Mouse (Mus musculus) heart, embryonic 16.5 days (tissue): Measurements from ENCODE around the gene Cadps2. TPM values are rescaled to one million over a fixed set of nuclear protein-coding genes. Genes with fewer than 3 reads are reported as not detected.
A peak's percentile ranks its signal among the peaks of the same experiment; 100 is the strongest.

ENCODE experiments used
- ATAC-seq: fragments of 200-750 bp; cut with Nextera tagmentation; replicated peaks from 2 replicates; pipeline ENCODE4 v1.8.0; 2017; ENCODE audit warnings: moderate number of reproducible peaks; ENCODE audit not compliant: insufficient read depth, low FRiP score; ENCODE audit errors: extremely low read depth
- H3K27ac ChIP-seq: fragments of 300-500 bp; sonication (generic); 2 replicates; pipeline ENCODE4 v1.5.1; 2014; ENCODE audit warnings: mild to moderate bottlenecking, low read length, control low read depth, moderate library complexity
- H3K27me3 ChIP-seq: fragments of 300-500 bp; sonication (generic); 2 replicates; pipeline ENCODE4 v1.6.1; 2014; ENCODE audit warnings: low read length, mixed read lengths; ENCODE audit not compliant: control insufficient read depth, insufficient read depth
- H3K36me3 ChIP-seq: fragments of 300-500 bp; sonication (generic); 2 replicates; pipeline ENCODE4 v1.6.1; 2014; ENCODE audit not compliant: control insufficient read depth, insufficient read depth
- H3K4me1 ChIP-seq: fragments of 300-500 bp; sonication (generic); 2 replicates; pipeline ENCODE4 v1.6.1; 2014; ENCODE audit warnings: low read length, mixed read lengths; ENCODE audit not compliant: control insufficient read depth, insufficient read depth
- H3K4me2 ChIP-seq: fragments of 300-500 bp; sonication (generic); 2 replicates; pipeline ENCODE4 v1.6.1; 2014; ENCODE audit warnings: low read depth, mild to moderate bottlenecking, control low read depth, low read length
- H3K4me3 ChIP-seq: fragments of 300-500 bp; sonication (generic); 2 replicates; pipeline ENCODE4 v1.5.1; 2014; ENCODE audit warnings: mild to moderate bottlenecking, control low read depth, low read length
- H3K9ac ChIP-seq: fragments of 300-500 bp; sonication (generic); 2 replicates; pipeline ENCODE4 v1.6.1; 2014; ENCODE audit warnings: low read length, control low read depth
- H3K9me3 ChIP-seq: fragments of 300-500 bp; sonication (generic); replicated peaks from 2 replicates; pipeline ENCODE4 v1.6.1; 2016; ENCODE audit warnings: low read length; ENCODE audit not compliant: control insufficient read depth
- WGBS: fragments of 180-500 bp; shearing (Covaris S2); extraction: QIAGEN DNeasy Blood & Tissue Kit; methylation state at CpG from one replicate; pipeline ENCODE4 v1.1.7; 2014; 5-methylcytosine and 5-hydroxymethylcytosine counted together
- polyA plus RNA-seq: library from polyadenylated mRNA; unstranded; fragments of >200 nt; fragmentation: Nextera tagmentation; extraction: Ambion mirVana; gene quantifications from 2 replicates; pipeline ENCODE4 v1.2.1, GENCODE M21; 2015

Gene Cadps2
- polyA plus RNA-seq, 1 experiment from 2014 or later = 1.3 TPM

DNA sequence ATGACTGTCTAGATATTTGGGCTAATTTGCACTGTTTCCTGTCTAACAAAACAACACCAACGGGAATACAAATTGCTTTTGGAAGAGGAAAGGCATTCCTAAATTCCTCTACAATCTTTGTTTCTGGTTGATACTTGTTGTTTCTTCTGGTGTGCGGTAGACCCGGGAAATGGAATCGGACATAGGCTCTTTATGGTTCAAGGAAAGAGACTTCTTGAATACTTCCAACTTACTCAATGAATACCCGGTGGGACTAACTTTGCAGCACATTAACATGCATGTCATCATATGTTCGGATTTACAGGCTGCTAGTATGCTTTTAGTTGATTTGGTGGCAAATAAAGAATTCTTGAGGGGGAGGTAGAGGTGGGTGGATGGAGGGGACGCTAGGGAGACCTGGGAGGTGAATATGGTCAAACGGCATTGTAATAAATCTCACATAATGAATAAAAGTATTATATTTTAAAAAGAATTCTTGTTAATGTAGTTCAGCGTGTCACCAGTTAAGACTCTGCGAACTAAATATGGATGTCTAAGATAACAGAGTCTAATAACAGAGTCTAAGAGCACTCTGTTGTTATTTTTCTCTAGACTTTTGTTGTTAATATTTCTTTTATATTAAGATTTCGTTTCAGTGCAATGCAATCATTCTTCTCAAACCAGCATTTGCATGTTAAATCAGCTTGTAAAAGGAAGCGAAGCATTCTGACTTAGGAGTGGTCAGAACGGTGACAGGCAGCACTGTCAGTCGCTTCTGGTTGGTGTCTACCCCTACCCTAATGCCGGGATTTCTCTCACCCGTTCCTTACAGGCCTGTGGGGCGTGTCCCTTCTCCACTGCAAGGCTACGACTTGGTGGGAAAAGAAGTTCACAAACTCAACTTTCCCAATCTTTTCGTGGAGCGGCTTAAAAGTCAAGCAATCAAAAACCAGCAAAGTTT is 586.8 kb downstream of the Cadps2 start:
- Histone ChIP-seq H3K9ac (no peak overlapping the region), H3K27me3 (peaks cover 86% of the 10 kb centered on the region), H3K9me3 (no peaks in the 10 kb centered on the region), H3K36me3 (no peaks in the 10 kb centered on the region), H3K4me1 (peaks cover 12% of the 10 kb centered on the region), H3K4me2 (no peak overlapping the region), H3K4me3 (no peak overlapping the region), H3K27ac (no peak overlapping the region)
- ATAC-seq = no peak
- WGBS = 3% methylated on average over 20 of the region's 20 CpGs

DNA sequence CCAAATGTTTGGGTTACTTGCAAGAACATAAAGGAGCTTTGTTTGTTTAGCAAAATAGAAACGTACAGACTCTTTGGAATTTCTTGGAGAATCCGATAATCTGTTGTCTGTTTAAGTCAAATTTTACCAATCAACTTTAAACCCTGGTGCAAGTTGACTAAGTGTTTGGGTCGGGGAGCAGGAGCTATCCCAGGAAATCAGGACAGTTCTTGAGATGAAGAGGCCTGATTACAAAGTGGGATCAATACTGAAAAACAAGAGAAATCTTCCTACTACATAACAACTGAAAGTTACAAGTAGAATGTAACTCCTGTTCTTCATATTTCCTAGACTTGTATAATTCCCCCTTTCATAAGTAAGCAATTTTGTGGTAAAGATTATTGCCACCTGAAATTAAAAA is 587.8 kb downstream of the Cadps2 start:
- ATAC-seq = no peak
- WGBS = 5% methylated on average over 3 of the region's 3 CpGs
- peaks cover 88% of the 10 kb centered on the region for H3K27me3 ChIP-seq
- no peaks in the 10 kb centered on the region for H3K36me3 ChIP-seq
- no peaks in the 10 kb centered on the region for H3K9me3 ChIP-seq
- H3K4me2 ChIP-seq = no peak overlapping the region
- no peak overlapping the region for H3K4me3 ChIP-seq
- H3K9ac ChIP-seq = no peak overlapping the region
- no peak overlapping the region for H3K27ac ChIP-seq
- peaks cover 12% of the 10 kb centered on the region for H3K4me1 ChIP-seq

DNA sequence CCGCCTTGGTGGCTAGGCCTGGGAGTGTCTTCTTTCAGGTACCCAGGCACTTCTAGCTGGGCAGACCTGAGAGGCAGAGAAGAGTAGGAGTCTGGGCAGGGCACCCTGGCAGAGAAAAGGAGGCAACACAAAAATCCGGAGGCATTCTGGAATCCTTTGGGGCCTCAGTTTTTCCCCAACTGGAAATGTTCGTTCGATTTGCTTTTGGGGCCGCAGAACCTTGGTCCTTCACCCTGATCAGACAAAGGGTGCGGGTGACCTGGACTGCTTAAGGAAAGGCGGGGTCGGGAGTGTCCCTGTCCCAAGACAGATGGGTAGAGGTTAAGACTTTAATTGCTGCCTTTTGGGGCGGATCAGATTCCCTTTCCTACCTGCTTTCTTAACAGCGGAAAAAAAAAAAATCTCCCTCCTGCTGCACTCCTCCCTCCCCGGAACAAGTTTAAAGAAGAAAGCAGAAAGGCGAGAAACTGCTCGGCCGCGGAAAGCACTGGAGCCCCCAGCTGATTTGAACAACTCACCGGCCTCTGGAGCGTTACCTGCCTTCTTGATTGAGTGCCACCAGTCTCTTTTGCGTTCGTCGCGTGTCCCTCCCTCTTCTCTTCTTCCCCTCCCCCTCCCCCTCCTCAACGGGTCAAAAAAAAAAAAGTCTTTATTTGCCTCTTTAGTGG is 588.8 kb downstream of the Cadps2 start:
- no peak overlapping the region for H3K4me2 ChIP-seq
- WGBS = 2% methylated on average over 22 of the region's 22 CpGs
- H3K9me3 ChIP-seq = no peaks in the 10 kb centered on the region
- no peak for ATAC-seq
- H3K27me3 ChIP-seq = peaks cover 86% of the 10 kb centered on the region
- no peaks in the 10 kb centered on the region for H3K36me3 ChIP-seq
- H3K27ac ChIP-seq = no peak overlapping the region
- no peak overlapping the region for H3K4me3 ChIP-seq
- peaks cover 12% of the 10 kb centered on the region for H3K4me1 ChIP-seq
- no peak overlapping the region for H3K9ac ChIP-seq

DNA sequence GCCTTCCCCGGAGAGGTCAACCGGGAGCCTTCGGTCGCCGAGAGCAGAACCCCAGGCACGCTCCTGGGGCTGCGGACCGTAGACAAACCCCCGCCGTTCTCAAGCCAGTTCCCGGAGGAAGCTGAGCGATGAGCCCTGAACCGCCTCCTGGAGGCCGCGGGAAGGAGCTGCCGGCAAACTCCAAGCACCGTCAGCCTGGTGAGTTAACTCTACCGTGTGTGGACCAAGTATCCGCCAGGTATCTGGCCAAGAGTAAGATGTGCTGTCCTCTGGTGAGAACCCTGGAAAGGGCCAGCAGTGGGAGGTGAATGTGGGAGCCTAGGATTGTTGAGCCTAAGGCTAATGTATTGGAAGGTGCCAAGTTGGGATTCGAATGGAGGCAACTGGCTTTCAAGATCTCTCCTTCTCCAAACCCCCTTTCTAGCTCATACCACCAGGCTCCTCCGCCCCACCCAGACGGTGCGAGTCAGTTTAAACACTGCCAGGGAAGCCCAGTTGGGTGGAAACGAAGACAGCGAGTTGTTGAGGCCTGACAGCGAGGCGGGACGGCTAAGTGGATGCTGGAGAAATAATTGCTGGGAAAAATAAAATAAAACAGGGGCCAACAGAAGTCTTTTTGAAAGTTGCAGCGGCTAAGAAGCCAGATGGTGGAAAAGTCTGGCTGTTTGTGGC is 589.5 kb downstream of the Cadps2 start:
- H3K4me2 ChIP-seq = peak overlapping the region; percentile 69
- H3K27me3 ChIP-seq = peaks cover 83% of the 10 kb centered on the region
- peak overlapping the region; percentile 52 for H3K4me3 ChIP-seq
- peaks cover 12% of the 10 kb centered on the region for H3K4me1 ChIP-seq
- no peaks in the 10 kb centered on the region for H3K9me3 ChIP-seq
- WGBS = 1% methylated on average over 29 of the region's 29 CpGs
- H3K27ac ChIP-seq = no peak overlapping the region
- ATAC-seq = no peak
- H3K36me3 ChIP-seq = no peaks in the 10 kb centered on the region
- H3K9ac ChIP-seq = no peak overlapping the region

DNA sequence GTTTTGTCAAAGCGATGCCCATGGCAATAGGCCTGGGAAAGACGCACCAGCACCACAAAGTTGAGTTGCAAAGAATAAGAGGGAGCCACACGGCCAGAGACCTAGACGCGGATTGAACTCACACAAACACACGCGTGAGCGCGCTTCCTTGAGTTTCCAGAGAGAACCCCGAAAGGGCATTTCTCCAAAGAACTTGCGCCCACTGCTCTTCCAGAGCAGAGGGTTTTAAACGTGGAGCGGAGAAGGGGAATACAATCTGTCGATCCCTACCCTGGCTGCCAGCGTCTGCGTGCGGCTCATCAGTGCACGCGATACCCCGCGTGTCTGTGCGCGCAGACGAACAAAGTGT is 590.2 kb downstream of the Cadps2 start:
- no peaks in the 10 kb centered on the region for H3K36me3 ChIP-seq
- 1% methylated on average over 24 of the region's 24 CpGs for WGBS
- no peak for ATAC-seq
- no peaks in the 10 kb centered on the region for H3K9me3 ChIP-seq
- peak overlapping the region; percentile 69 for H3K4me2 ChIP-seq
- no peak overlapping the region for H3K27ac ChIP-seq
- H3K4me1 ChIP-seq = peaks cover 12% of the 10 kb centered on the region
- peaks cover 84% of the 10 kb centered on the region for H3K27me3 ChIP-seq
- H3K9ac ChIP-seq = no peak overlapping the region
- peak overlapping the region; percentile 52 for H3K4me3 ChIP-seq

DNA sequence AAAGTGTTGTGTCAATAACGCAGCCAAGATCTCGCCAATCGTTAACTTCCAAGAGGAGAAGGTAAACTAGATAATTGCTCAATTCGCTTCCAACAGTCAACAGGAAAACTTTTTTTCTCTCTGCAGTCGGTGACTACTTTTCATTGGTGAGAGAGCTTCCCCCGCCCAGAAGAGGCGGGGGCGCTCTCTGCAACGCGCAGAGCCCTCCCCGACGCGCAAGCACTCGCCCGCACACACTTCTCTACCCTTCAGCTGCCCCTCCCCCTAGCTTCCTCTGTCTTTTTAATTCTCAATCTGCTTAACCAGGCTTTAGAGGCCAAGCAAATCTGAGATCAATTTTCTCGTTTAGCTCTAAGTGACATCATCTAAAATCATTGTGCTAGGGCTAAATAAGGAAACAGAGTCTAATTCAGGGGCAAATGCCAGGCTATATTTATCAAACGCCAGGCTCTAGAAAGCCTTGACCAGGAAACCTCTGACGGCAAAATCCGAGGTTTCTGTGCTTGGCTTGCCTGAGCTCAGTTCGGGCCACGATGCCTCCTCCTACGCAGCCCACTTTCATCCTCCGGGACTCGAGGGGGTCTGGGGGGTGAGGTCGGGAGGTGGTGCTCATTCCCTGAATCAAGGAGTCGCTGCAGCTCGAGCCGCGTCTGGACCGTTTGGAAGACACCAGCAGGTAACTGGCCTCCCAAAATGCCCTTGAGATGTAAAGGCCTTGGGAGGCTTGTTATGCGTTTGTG is 590.7 kb downstream of the Cadps2 start, which contains the start of gene Fezf1:
Fezf1 (minus strand) TSS at position 50 of the 740 bp plus-strand sequence.
- Histone ChIP-seq H3K27ac (no peak within 1 kb of the TSS), H3K4me1 (peaks cover 12% of the 10 kb centered on the region), H3K9ac (no peak within 1 kb of the TSS), H3K4me2 (peak within 1 kb of the TSS; percentile 69), H3K27me3 (peaks cover 84% of the 10 kb centered on the region), H3K9me3 (no peaks in the 10 kb centered on the region), H3K4me3 (peak within 1 kb of the TSS; percentile 52), H3K36me3 (no peaks in the 10 kb centered on the region)
- no peak for ATAC-seq
- under 1% methylated on average over 31 of the region's 31 CpGs for WGBS

DNA sequence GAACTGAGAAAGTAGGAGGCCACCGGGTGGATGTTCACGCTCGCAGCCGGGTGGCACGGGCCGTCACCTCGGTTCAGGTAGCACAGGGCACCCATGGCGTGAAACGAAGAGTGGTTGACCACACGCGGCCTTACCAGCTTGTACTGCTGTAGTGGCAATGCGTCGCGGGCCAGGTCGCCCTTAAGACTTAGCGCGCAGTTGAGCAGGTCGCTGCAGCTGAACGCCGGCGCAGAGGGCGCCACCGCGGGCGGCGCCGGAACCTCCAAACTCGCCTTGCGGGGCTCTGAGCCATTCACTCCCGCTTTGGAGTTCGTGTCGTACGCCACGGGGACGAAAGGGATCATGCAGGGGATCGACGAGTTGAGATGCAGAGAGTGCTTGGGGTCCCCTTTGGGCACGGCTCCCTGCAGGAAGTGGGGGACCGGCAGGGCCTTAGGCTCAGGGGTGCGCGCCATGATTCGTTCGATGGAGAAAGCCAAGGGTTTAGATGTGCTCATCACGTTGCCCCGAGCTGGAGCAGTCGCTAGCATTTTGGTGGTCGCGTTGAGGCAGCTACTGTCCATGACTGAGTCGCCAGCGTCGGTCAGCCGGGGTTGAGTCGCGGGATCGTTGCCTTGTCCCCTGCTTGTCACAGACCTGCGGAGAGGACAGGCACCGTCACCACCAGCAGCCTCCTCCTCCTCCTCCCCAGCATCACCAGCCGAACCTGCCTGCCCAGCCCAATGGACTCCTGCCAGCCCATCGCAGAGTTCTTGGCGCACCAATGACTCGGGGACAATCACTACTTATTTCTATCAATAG is 591.5 kb downstream of the Cadps2 start:
- Histone ChIP-seq H3K36me3 (no peaks in the 10 kb centered on the region), H3K9ac (no peak overlapping the region), H3K4me2 (peak overlapping the region; percentile 45), H3K4me3 (peak overlapping the region; percentile 18; the same call in 1 of the 2 replicates), H3K4me1 (peaks cover 12% of the 10 kb centered on the region), H3K27me3 (peaks cover 81% of the 10 kb centered on the region), H3K9me3 (no peaks in the 10 kb centered on the region), H3K27ac (no peak overlapping the region)
- ATAC-seq = no peak
- under 1% methylated on average over 61 of the region's 61 CpGs for WGBS
